Mouse (Mus musculus) kidney, embryonic 15.5 days (tissue): ENCODE measurements around the gene Snx17. TPM values are rescaled to one million over a fixed set of nuclear protein-coding genes. Genes with fewer than 3 reads are reported as not detected.

Experiments used
- ATAC-seq: fragments of 200-750 bp; cut with Nextera tagmentation; replicated peaks from 2 replicates; pipeline ENCODE4 v1.8.0; 2017; ENCODE audit warnings: moderate TSS enrichment; ENCODE audit not compliant: low FRiP score
- H3K27ac ChIP-seq: fragments of 300-500 bp; sonication (generic); 2 replicates; pipeline ENCODE4 v1.5.1; 2015; ENCODE audit warnings: mild to moderate bottlenecking, inconsistent platforms
- H3K27me3 ChIP-seq: fragments of 300-500 bp; sonication (generic); 2 replicates; pipeline ENCODE4 v1.6.1; 2015; ENCODE audit warnings: inconsistent platforms
- H3K36me3 ChIP-seq: fragments of 300-500 bp; sonication (generic); 2 replicates; pipeline ENCODE4 v1.6.1; 2015; ENCODE audit warnings: inconsistent platforms
- H3K4me1 ChIP-seq: fragments of 300-500 bp; sonication (generic); 2 replicates; pipeline ENCODE4 v1.6.1; 2015; ENCODE audit warnings: inconsistent platforms
- H3K4me2 ChIP-seq: fragments of 300-500 bp; sonication (generic); 2 replicates; pipeline ENCODE4 v1.6.1; 2015; ENCODE audit warnings: moderate library complexity, mild to moderate bottlenecking, inconsistent platforms
- H3K4me3 ChIP-seq: fragments of 300-500 bp; sonication (generic); replicated peaks from 2 replicates; pipeline ENCODE4 v1.5.1; 2015; ENCODE audit warnings: mild to moderate bottlenecking, inconsistent platforms
- H3K9ac ChIP-seq: fragments of 300-500 bp; sonication (generic); 2 replicates; pipeline ENCODE4 v1.6.1; 2015; ENCODE audit warnings: mild to moderate bottlenecking, inconsistent platforms
- H3K9me3 ChIP-seq: fragments of 300-500 bp; sonication (generic); replicated peaks from 2 replicates; pipeline ENCODE4 v1.6.1; 2016; ENCODE audit warnings: inconsistent platforms
- WGBS: fragments of 180-500 bp; shearing (Covaris S2); methylation state at CpG from one replicate; pipeline ENCODE4 v1.1.7; 2015; ENCODE audit warnings: mixed read lengths; 5-methylcytosine and 5-hydroxymethylcytosine counted together
- polyA plus RNA-seq: library from polyadenylated mRNA; unstranded; fragments of >200 nt; fragmentation: Nextera tagmentation; extraction: Ambion mirVana; gene quantifications from 2 replicates; pipeline ENCODE4 v1.2.1, GENCODE M21; 2015

Gene Snx17
- polyA plus RNA-seq, result 140 and 148 TPM in 2 replicates

GRCm38 (mm10) chr5:31192939-31193630 is at the start of gene Snx17, which contains the start of gene Eif2b4:
TSS of gene Snx17 (plus strand) at chr5:31193227.
TSS of gene Eif2b4 (minus strand) at chr5:31193430.
- Histone ChIP-seq H3K9ac (peak within 1 kb of the TSS; percentile 87), H3K9me3 (no peaks in the 10 kb centered on the region)
- ATAC-seq, result peak; percentile 96

GRCm38 (mm10) chr5:31149781-31150180 is 43.2 kb upstream of the Snx17 start:
- Histone ChIP-seq H3K27me3 (no peaks in the 10 kb centered on the region), H3K36me3 (peaks cover 24% of the 10 kb centered on the region), H3K4me1 (peaks cover 14% of the 10 kb centered on the region), H3K27ac (no peak overlapping the region), H3K9ac (no peak overlapping the region), H3K9me3 (no peaks in the 10 kb centered on the region), H3K4me2 (no peak overlapping the region), H3K4me3 (no peak overlapping the region)
- no peak for ATAC-seq
- 89% methylated on average over 4 of the region's 4 CpGs for WGBS

More at GRCm38 (mm10) chr5:31192939-31193630, at the start of gene Snx17, which contains the start of gene Eif2b4:
- Histone ChIP-seq H3K4me3 (peak within 1 kb of the TSS; percentile 95), H3K27ac (peak within 1 kb of the TSS; percentile 94), H3K4me1 (peaks cover 22% of the 10 kb centered on the region), H3K36me3 (peaks cover 68% of the 10 kb centered on the region), H3K4me2 (peak within 1 kb of the TSS; percentile 76), H3K27me3 (no peaks in the 10 kb centered on the region)
- under 1% methylated on average over 48 of the region's 48 CpGs for WGBS

GRCm38 (mm10) chr5:31151746-31152145 is 41.3 kb upstream of the Snx17 start:
- 81% methylated on average over 3 of the region's 3 CpGs for WGBS
- peaks cover 26% of the 10 kb centered on the region for H3K36me3 ChIP-seq
- H3K4me2 ChIP-seq, result no peak overlapping the region
- no peak for ATAC-seq
- H3K27ac ChIP-seq, result no peak overlapping the region
- no peak overlapping the region for H3K9ac ChIP-seq
- no peaks in the 10 kb centered on the region for H3K27me3 ChIP-seq
- H3K4me1 ChIP-seq, result peaks cover 16% of the 10 kb centered on the region
- H3K4me3 ChIP-seq, result no peak overlapping the region
- no peaks in the 10 kb centered on the region for H3K9me3 ChIP-seq

- ATAC-seq, result peak; percentile 31; the same call in 1 of the 2 replicates
- Histone ChIP-seq H3K4me3 (peak overlapping the region; percentile 77), H3K9ac (peak overlapping the region; percentile 66), H3K27me3 (no peaks in the 10 kb centered on the region), H3K27ac (peak overlapping the region; percentile 87), H3K9me3 (no peaks in the 10 kb centered on the region), H3K4me1 (peaks cover 16% of the 10 kb centered on the region), H3K36me3 (peaks cover 42% of the 10 kb centered on the region), H3K4me2 (peak overlapping the region; percentile 84)
- WGBS, result 29% methylated on average over 6 of the region's 6 CpGs
Observed at GRCm38 (mm10) chr5:31153516-31154151, 39.4 kb upstream of the Snx17 start.

GRCm38 (mm10) chr5:31154152-31154553 is 38.9 kb upstream of the Snx17 start, which contains the start of gene Mpv17:
TSS of gene Mpv17 (minus strand) at chr5:31154251.
- peaks cover 16% of the 10 kb centered on the region for H3K4me1 ChIP-seq
- peak within 1 kb of the TSS; percentile 84 for H3K4me2 ChIP-seq
- H3K9ac ChIP-seq, result peak within 1 kb of the TSS; percentile 66
- H3K27ac ChIP-seq, result peak within 1 kb of the TSS; percentile 87
- H3K27me3 ChIP-seq, result no peaks in the 10 kb centered on the region
- peak within 1 kb of the TSS; percentile 77 for H3K4me3 ChIP-seq
- no peaks in the 10 kb centered on the region for H3K9me3 ChIP-seq
- H3K36me3 ChIP-seq, result peaks cover 44% of the 10 kb centered on the region
- under 1% methylated on average over 19 of the region's 19 CpGs for WGBS
- ATAC-seq, result peak; percentile 96

GRCm38 (mm10) chr5:31162462-31162861 is 30.6 kb upstream of the Snx17 start:
- no peaks in the 10 kb centered on the region for H3K4me1 ChIP-seq
- no peak overlapping the region for H3K4me2 ChIP-seq
- no peak overlapping the region for H3K27ac ChIP-seq
- no peak overlapping the region for H3K4me3 ChIP-seq
- no peak for ATAC-seq
- no peaks in the 10 kb centered on the region for H3K27me3 ChIP-seq
- no peaks in the 10 kb centered on the region for H3K9me3 ChIP-seq
- no peak overlapping the region for H3K9ac ChIP-seq
- peaks cover 99% of the 10 kb centered on the region for H3K36me3 ChIP-seq

- Histone ChIP-seq H3K36me3 (peaks cover 99% of the 10 kb centered on the region), H3K4me2 (no peak overlapping the region), H3K9ac (no peak overlapping the region), H3K4me1 (no peaks in the 10 kb centered on the region), H3K27me3 (no peaks in the 10 kb centered on the region), H3K4me3 (no peak overlapping the region), H3K9me3 (no peaks in the 10 kb centered on the region), H3K27ac (no peak overlapping the region)
- ATAC-seq, result no peak
- WGBS, result 81% methylated on average over 1 of the region's 1 CpGs
Observed at GRCm38 (mm10) chr5:31164878-31165277, 28.1 kb upstream of the Snx17 start.

- Histone ChIP-seq H3K36me3 (peaks cover 98% of the 10 kb centered on the region), H3K27me3 (no peaks in the 10 kb centered on the region), H3K9me3 (no peaks in the 10 kb centered on the region), H3K4me2 (no peak overlapping the region), H3K4me1 (no peaks in the 10 kb centered on the region), H3K9ac (no peak overlapping the region), H3K27ac (no peak overlapping the region), H3K4me3 (no peak overlapping the region)
- ATAC-seq, result no peak
- 96% methylated on average over 4 of the region's 4 CpGs for WGBS
Observed at GRCm38 (mm10) chr5:31168630-31169029, 24.4 kb upstream of the Snx17 start.

GRCm38 (mm10) chr5:31179301-31179765 is 13.7 kb upstream of the Snx17 start:
- Histone ChIP-seq H3K9me3 (no peaks in the 10 kb centered on the region), H3K27ac (peak overlapping the region; percentile 100), H3K9ac (peak overlapping the region; percentile 80), H3K36me3 (peaks cover 25% of the 10 kb centered on the region), H3K4me1 (peaks cover 18% of the 10 kb centered on the region; the same call in 1 of the 2 replicates), H3K27me3 (no peaks in the 10 kb centered on the region), H3K4me2 (peak overlapping the region; percentile 90), H3K4me3 (peak overlapping the region; percentile 95)
- WGBS, result 0% methylated on average over 25 of the region's 25 CpGs
- peak; percentile 77 for ATAC-seq

- Histone ChIP-seq H3K27me3 (no peaks in the 10 kb centered on the region), H3K4me2 (peak within 1 kb of the TSS; percentile 90), H3K4me3 (peak within 1 kb of the TSS; percentile 95), H3K9me3 (no peaks in the 10 kb centered on the region), H3K27ac (peak within 1 kb of the TSS; percentile 100), H3K4me1 (peaks cover 18% of the 10 kb centered on the region; the same call in 1 of the 2 replicates), H3K36me3 (peaks cover 18% of the 10 kb centered on the region; the same call in 1 of the 2 replicates), H3K9ac (peak within 1 kb of the TSS; percentile 80)
- peak; percentile 98 for ATAC-seq
- under 1% methylated on average over 59 of the region's 59 CpGs for WGBS
Observed at GRCm38 (mm10) chr5:31179766-31180630, 13.0 kb upstream of the Snx17 start, which contains the start of the genes Gm29609 and Gtf3c2. TSS of gene Gm29609 (minus strand) at chr5:31179911. TSS of gene Gtf3c2 (minus strand) at chr5:31180144.

GRCm38 (mm10) chr5:31181183-31181770 is 11.8 kb upstream of the Snx17 start:
- Histone ChIP-seq H3K9me3 (no peaks in the 10 kb centered on the region), H3K27me3 (no peaks in the 10 kb centered on the region), H3K9ac (no peak overlapping the region), H3K27ac (no peak overlapping the region), H3K36me3 (peaks cover 16% of the 10 kb centered on the region; the same call in 1 of the 2 replicates), H3K4me3 (no peak overlapping the region), H3K4me2 (no peak overlapping the region), H3K4me1 (peaks cover 18% of the 10 kb centered on the region; the same call in 1 of the 2 replicates)
- ATAC-seq, result no peak
- WGBS, result 94% methylated on average over 9 of the region's 9 CpGs
